In the genomic region with DNA sequence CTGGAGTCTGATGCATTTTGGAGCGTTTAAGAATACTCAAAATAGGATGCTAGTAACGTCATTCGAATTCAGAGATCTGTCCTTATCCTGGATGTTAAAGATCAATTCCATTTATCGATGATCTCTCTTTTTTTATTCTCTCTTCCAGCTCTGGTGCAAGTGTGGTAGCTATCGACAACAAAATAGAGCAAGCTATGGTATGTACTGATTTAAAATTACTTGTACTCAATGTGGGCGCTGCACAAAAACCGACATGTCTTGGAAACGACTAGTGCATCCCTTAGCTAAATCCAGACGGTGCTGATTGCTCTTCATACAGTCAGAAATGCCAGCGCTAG, we compare ENCODE assay signal across 8 mouse cellular contexts. TPM values are rescaled to one million over a fixed set of nuclear protein-coding genes. Genes with fewer than 3 reads are reported as not detected.
DNase-seq lines count a peak whose midpoint lies in the region; ATAC-seq lines count a peak whose summit lies in the region.

No protein-coding gene starts in this region.

- H3K9me3 ChIP-seq in kidney, embryonic 14.5 days (ENCODE audit: control insufficient read depth, low read length): no peaks in the 10 kb centered on the region
- no peaks in the 10 kb centered on the region for H3K9me3 ChIP-seq in hindbrain, embryonic 12.5 days (replicated peaks)
- H3K9me3 ChIP-seq in midbrain, embryonic 12.5 days: no peaks in the 10 kb centered on the region

- no peaks in the 10 kb centered on the region for H3K27me3 ChIP-seq in kidney, embryonic 14.5 days (ENCODE audit: control insufficient read depth, insufficient read depth, low read length)
- H3K27me3 ChIP-seq in hindbrain, embryonic 12.5 days: no peaks in the 10 kb centered on the region
- no peaks in the 10 kb centered on the region for H3K27me3 ChIP-seq in midbrain, embryonic 12.5 days

- peak overlapping the region; percentile 95 for H3K9ac ChIP-seq in kidney, embryonic 14.5 days (ENCODE audit: low read depth, low read length)
- peak overlapping the region; percentile 98 for H3K9ac ChIP-seq in hindbrain, embryonic 12.5 days
- H3K9ac ChIP-seq in midbrain, embryonic 12.5 days (replicated peaks): peak overlapping the region; percentile 96

- H3K4me1 ChIP-seq in kidney, embryonic 14.5 days (ENCODE audit: control insufficient read depth, insufficient read depth, low read length): peaks cover 5% of the 10 kb centered on the region; the same call in 1 of the 2 replicates
- peaks cover 21% of the 10 kb centered on the region for H3K4me1 ChIP-seq in hindbrain, embryonic 12.5 days
- peaks cover 29% of the 10 kb centered on the region for H3K4me1 ChIP-seq in midbrain, embryonic 12.5 days

- WGBS in kidney, embryonic 14.5 days: under 1% methylated on average over 10 of the region's 10 CpGs
- WGBS in hindbrain, embryonic 12.5 days: 0% methylated on average over 10 of the region's 10 CpGs
- under 1% methylated on average over 10 of the region's 10 CpGs for WGBS in midbrain, embryonic 12.5 days

- peaks cover 25% of the 10 kb centered on the region for H3K36me3 ChIP-seq in kidney, embryonic 14.5 days (ENCODE audit: control insufficient read depth, insufficient read depth, low read length)
- peaks cover 26% of the 10 kb centered on the region for H3K36me3 ChIP-seq in hindbrain, embryonic 12.5 days
- H3K36me3 ChIP-seq in midbrain, embryonic 12.5 days: peaks cover 27% of the 10 kb centered on the region

- H3K27ac ChIP-seq in kidney, embryonic 14.5 days (ENCODE audit: low read depth, low read length): peak overlapping the region; percentile 98
- peak overlapping the region; percentile 100 for H3K27ac ChIP-seq in hindbrain, embryonic 12.5 days
- peak overlapping the region; percentile 100 for H3K27ac ChIP-seq in midbrain, embryonic 12.5 days (replicated peaks)

- peak overlapping the region; percentile 68 for H3K4me2 ChIP-seq in kidney, embryonic 14.5 days (replicated peaks; ENCODE audit: low read depth, low read length)
- H3K4me2 ChIP-seq in hindbrain, embryonic 12.5 days (replicated peaks): peak overlapping the region; percentile 93
- peak overlapping the region; percentile 88 for H3K4me2 ChIP-seq in midbrain, embryonic 12.5 days (replicated peaks)

- DNase-seq in kidney, postnatal 25 days: no peak
- peak; percentile 19 for DNase-seq in MN1 (ENCODE audit: low spot score)
- DNase-seq in adrenal gland, postnatal 14 days: no peak
- no peak for DNase-seq in right cerebral cortex, postnatal 25 days

- H3K4me3 ChIP-seq in kidney, embryonic 14.5 days (ENCODE audit: low read length): peak overlapping the region; percentile 64
- H3K4me3 ChIP-seq in hindbrain, embryonic 12.5 days: peak overlapping the region; percentile 75
- H3K4me3 ChIP-seq in midbrain, embryonic 12.5 days: peak overlapping the region; percentile 76

- no peak for ATAC-seq in kidney, embryonic 14.5 days (ENCODE audit: low FRiP score, low TSS enrichment)
- ATAC-seq in hindbrain, embryonic 12.5 days (ENCODE audit: low FRiP score): no peak
- no peak for ATAC-seq in midbrain, embryonic 12.5 days (ENCODE audit: low FRiP score, low read depth)
- no peak for ATAC-seq in cerebellum, adult (ENCODE audit: insufficient number of reproducible peaks, low FRiP score, low TSS enrichment)

RNA-seq across cellular contexts. Expression of a gene that starts 51.6 kb away (rescaled TPM):
- polyA plus RNA-seq in kidney, embryonic 14.5 days (2014; fragmentation: Nextera tagmentation; extraction: Ambion mirVana): 15.2 and 16.2 TPM in 2 replicates
- 59.0 and 59.8 TPM in 2 replicates for polyA plus RNA-seq in hindbrain, embryonic 12.5 days (2016; fragmentation: Nextera tagmentation; extraction: Ambion mirVana)
- 52.7 and 56.6 TPM in 2 replicates for polyA plus RNA-seq in midbrain, embryonic 12.5 days (2016; fragmentation: Nextera tagmentation; extraction: Ambion mirVana)
- total RNA-seq in adrenal gland, postnatal 14 days (2021): 6.4 and 7.3 TPM in 2 replicates
